Mouse (Mus musculus): ENCODE measurements at regions not wholly inside any gene's neighbourhood (a gene's known extent, or its start where the extent isn't known, plus 50 kb on each side); places are given as distances from the start of the nearest gene placed in this dataset.
"Not testable (repeated sequence)": the region's sequence is repeated elsewhere in the genome, so short reads cannot be mapped to it uniquely, and the experiment has no call there.

DNA sequence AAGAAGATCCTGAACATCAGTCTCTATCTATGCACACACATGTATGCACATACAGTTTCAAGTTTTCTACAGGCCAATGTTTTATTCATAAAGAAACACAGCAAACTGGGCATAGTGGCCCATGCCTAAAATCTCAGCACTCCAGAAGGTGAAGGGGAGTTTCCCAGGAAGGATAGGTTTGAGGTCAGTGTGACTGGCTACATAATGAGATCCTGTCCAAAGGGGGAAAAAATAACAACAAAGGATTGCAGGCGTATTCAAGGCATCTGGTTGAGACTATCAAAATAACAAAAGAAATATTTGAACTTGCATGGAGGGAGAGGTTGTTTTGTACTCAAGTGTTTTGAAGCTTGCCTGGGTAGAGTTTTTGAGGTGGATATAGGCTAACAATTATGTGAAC, 80.0 kb upstream of the Cep85l start:
- 71% methylated on average over 1 of the region's 1 CpGs for WGBS

DNA sequence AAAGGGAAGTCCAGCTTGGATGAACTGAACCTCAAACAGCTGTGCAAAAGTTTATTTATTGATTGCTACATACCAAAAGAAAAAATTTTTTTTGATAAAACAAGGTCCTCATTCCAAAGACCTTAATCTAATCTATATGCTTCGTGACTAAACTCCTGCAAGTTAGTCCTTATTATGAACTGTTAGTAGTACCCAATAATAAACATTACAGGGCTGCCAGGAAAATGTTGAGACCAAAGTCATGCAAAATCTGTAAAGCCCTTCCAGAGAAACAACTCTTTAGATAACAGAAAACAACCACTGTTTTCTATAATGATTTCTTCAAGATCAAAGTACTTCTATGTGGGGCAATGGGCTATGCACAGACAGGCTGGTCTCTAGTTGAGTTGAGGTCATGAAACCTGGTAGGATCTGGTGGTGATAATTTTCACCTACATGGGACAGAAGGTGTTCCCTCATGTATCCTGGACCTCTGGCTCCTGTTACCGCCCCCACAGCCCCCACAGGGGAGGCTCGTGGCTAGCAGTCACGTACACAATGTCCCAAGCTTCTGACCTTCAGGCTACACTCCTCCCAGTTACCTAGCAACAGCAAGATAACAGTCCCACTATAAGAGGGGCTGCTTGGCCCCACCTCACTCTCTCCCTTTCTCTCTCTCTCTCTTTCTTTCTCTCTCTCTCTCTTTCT, 76.4 kb upstream of the Cep85l start:
- H3K4me2 ChIP-seq (replicated peaks) = no peak overlapping the region
- ATAC-seq (ENCODE audit: low FRiP score, low read depth) = no peak
- H3K27ac ChIP-seq (replicated peaks) = no peak overlapping the region
- no peak overlapping the region for H3K9ac ChIP-seq (replicated peaks)
- no peaks in the 10 kb centered on the region for H3K4me1 ChIP-seq
- no peak overlapping the region for H3K4me3 ChIP-seq
- no peaks in the 10 kb centered on the region for H3K9me3 ChIP-seq
- H3K27me3 ChIP-seq = no peaks in the 10 kb centered on the region
- 58% methylated on average over 4 of the region's 4 CpGs for WGBS
- H3K36me3 ChIP-seq = no peaks in the 10 kb centered on the region

More for the DNA sequence above, 80.0 kb upstream of the Cep85l start:
- H3K4me3 ChIP-seq; H3K9ac ChIP-seq (replicated peaks); H3K9me3 ChIP-seq; H3K4me2 ChIP-seq (replicated peaks); ATAC-seq (ENCODE audit: low FRiP score, low read depth); H3K36me3 ChIP-seq; H3K27ac ChIP-seq (replicated peaks); H3K27me3 ChIP-seq: not testable (repeated sequence)
- H3K4me1 ChIP-seq = peaks cover 12% of the 10 kb centered on the region

DNA sequence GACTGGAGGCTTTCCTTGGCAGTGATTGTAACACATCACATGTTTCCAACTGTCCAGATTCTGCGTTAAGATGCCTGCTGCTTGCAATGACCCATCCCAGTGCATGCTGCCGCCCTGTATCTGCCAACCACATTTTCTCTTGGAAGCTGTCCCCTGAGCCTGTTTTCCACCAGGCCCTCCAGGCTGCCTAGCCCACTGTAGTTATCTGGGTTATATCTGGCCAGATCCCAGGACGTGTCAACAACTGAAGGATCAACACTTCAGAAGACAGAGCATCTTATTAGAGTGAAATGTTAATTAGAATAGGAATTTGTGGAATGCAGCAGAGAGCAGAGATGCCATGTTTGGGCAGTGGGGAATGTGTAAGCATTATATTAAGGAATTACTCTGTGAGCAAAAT, 65.0 kb upstream of the Cep85l start:
- H3K27me3 ChIP-seq = no peaks in the 10 kb centered on the region
- H3K27ac ChIP-seq (replicated peaks) = no peak overlapping the region
- no peaks in the 10 kb centered on the region for H3K4me1 ChIP-seq
- no peaks in the 10 kb centered on the region for H3K9me3 ChIP-seq
- no peak overlapping the region for H3K4me2 ChIP-seq (replicated peaks)
- H3K4me3 ChIP-seq = no peak overlapping the region
- H3K36me3 ChIP-seq = no peaks in the 10 kb centered on the region
- no peak overlapping the region for H3K9ac ChIP-seq (replicated peaks)
- ATAC-seq (ENCODE audit: low FRiP score, low read depth) = no peak
- 52% methylated on average over 3 of the region's 3 CpGs for WGBS

DNA sequence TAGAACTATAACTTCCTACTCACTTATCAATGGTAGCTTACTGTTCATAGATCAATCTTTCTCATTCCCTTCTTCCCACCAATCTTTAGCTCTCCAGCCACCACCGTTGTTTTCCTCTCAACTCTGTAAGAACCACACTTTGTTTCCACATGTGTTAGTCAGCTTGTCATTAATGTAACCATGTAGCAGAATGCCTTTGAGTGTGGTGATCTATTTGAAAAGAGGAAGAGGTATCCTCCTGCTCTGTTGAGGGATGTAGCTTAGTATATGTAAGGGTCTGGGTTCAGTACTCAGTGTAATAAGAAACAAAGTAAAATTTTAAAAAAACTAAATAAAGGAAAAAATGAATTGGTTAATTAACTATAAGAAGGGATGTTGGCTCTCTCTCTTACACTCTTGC, 63.7 kb upstream of the Cep85l start:
- no peaks in the 10 kb centered on the region for H3K9me3 ChIP-seq
- H3K27me3 ChIP-seq = no peaks in the 10 kb centered on the region
- 98% methylated on average over 1 of the region's 1 CpGs for WGBS

DNA sequence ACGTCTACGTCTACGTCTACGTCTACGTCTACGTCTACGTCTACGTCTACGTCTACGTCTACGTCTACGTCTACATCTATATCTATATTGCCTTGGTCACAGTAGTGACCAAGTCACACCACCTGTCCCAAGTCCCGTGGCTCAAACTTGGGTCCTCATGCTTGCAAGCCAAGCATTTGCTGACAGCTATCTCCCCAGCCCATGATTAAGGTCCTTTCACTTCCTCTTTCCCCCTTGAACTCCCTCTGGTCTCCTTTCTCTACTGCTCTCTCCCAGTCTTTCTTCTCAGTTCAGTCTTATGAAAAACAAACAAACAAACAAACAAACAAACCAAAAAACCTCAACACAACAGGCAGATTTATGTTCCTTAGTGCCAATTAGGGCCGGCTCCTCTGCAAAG, 63.2 kb upstream of the Cep85l start:
- Histone ChIP-seq H3K9ac (replicated peaks) (no peak overlapping the region), H3K36me3 (no peaks in the 10 kb centered on the region), H3K4me1 (no peaks in the 10 kb centered on the region), H3K9me3 (no peaks in the 10 kb centered on the region), H3K4me3 (no peak overlapping the region), H3K4me2 (replicated peaks) (no peak overlapping the region), H3K27ac (replicated peaks) (no peak overlapping the region), H3K27me3 (no peaks in the 10 kb centered on the region)
- no peak for ATAC-seq (ENCODE audit: low FRiP score, low read depth)
- WGBS = 95% methylated on average over 14 of the region's 14 CpGs

More for the DNA sequence above, 63.7 kb upstream of the Cep85l start:
- no peak overlapping the region for H3K27ac ChIP-seq (replicated peaks)
- no peak overlapping the region for H3K4me3 ChIP-seq
- no peaks in the 10 kb centered on the region for H3K4me1 ChIP-seq
- ATAC-seq (ENCODE audit: low FRiP score, low read depth) = no peak
- no peaks in the 10 kb centered on the region for H3K36me3 ChIP-seq
- no peak overlapping the region for H3K4me2 ChIP-seq (replicated peaks)
- H3K9ac ChIP-seq (replicated peaks) = no peak overlapping the region

DNA sequence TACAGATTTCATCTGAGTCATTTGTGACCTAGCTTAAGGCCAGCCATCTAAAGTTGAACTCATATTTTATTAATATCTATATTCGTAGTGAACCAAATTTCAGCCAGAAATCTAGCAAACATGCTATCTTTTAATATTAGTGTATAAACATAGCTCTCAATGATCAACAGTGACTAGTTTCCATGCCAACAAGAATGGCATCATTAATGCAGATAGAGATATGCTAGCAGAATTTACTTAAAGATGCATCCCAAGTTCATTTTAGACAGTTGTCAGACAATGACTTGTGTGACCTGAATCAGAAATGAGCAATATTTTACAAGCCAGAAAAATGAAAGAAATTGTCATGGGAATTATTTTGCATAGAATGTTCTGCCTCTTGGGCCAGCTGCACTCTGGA, 60.5 kb upstream of the Cep85l start:
- no peak overlapping the region for H3K9ac ChIP-seq (replicated peaks)
- 88% methylated on average over 1 of the region's 1 CpGs for WGBS
- H3K27ac ChIP-seq (replicated peaks) = no peak overlapping the region
- no peaks in the 10 kb centered on the region for H3K36me3 ChIP-seq
- H3K4me2 ChIP-seq (replicated peaks) = no peak overlapping the region
- H3K9me3 ChIP-seq = no peaks in the 10 kb centered on the region
- H3K4me3 ChIP-seq = no peak overlapping the region
- no peak for ATAC-seq (ENCODE audit: low FRiP score, low read depth)
- peaks cover 4% of the 10 kb centered on the region; the same call in 1 of the 2 replicates for H3K4me1 ChIP-seq
- H3K27me3 ChIP-seq = no peaks in the 10 kb centered on the region

DNA sequence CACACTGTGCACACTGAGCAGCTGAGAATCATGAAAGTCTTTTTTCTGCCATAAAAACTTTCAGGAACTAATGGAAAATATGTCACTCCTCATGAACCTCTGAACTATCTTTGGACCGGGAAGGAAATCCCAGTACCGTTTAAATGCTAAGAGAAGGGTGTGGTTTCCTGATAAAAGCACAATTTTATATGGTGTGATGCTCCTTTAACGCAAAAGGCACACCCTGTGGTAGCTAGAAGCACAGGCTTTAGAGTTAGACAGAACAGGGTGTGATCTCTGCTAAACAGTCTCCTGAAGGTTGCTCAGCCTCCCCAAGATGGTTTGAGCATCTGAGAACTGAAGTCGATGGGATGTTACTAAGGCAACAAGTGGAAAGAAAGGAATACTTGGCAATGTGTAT, 58.6 kb upstream of the Cep85l start:
- Histone ChIP-seq H3K9ac (replicated peaks) (no peak overlapping the region), H3K27ac (replicated peaks) (no peak overlapping the region), H3K9me3 (no peaks in the 10 kb centered on the region), H3K27me3 (no peaks in the 10 kb centered on the region), H3K4me2 (replicated peaks) (no peak overlapping the region), H3K4me3 (no peak overlapping the region), H3K36me3 (no peaks in the 10 kb centered on the region), H3K4me1 (peaks cover 9% of the 10 kb centered on the region; the same call in 1 of the 2 replicates)
- WGBS = 87% methylated on average over 4 of the region's 4 CpGs
- ATAC-seq (ENCODE audit: low FRiP score, low read depth) = no peak

DNA sequence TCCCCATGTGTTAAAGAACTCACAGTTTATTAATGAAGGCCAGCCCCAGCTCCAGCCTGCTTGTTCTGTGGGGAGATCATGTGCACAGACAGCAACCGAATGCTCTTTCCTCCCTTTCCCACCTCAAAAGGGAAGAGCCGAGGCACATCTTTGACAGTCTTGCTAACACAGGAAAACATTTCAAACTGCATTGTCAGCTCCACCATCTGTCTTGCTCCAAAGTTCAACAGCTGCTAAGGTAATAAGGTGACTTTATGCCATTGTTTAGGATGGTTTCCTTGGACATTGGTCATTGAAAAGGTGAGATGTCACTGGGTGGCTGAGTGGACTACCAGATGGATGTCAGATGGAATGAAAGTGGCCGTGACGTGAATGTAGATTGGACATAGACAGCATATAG, 58.0 kb upstream of the Cep85l start:
- no peak for ATAC-seq (ENCODE audit: low FRiP score, low read depth)
- peaks cover 9% of the 10 kb centered on the region; the same call in 1 of the 2 replicates for H3K4me1 ChIP-seq
- H3K4me3 ChIP-seq = no peak overlapping the region
- no peak overlapping the region for H3K9ac ChIP-seq (replicated peaks)
- WGBS = 85% methylated on average over 4 of the region's 4 CpGs
- no peak overlapping the region for H3K27ac ChIP-seq (replicated peaks)
- no peaks in the 10 kb centered on the region for H3K27me3 ChIP-seq
- H3K36me3 ChIP-seq = no peaks in the 10 kb centered on the region
- H3K9me3 ChIP-seq = no peaks in the 10 kb centered on the region
- no peak overlapping the region for H3K4me2 ChIP-seq (replicated peaks)

DNA sequence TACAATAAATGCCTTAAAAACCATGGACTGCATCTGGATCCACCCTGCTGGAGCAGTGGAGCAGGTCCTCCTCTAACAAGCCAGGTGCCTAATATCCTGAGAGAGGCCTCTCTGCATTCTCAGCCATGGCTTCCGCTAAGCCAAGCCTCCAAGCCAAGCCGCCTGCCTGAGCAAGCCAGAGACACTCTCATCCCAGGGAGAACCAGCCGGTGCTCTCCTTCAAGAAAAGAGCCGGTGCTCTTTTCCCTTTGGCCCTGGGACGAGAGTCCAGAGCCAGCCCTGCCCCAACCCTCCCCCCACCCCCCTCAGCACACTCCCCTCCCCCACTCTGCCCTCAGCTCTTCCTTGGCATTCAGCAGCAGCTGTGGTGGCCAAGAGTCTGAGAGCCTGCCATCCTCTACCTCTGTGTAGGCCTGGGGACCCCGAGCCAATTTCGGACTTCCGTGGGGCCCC, 56.3 kb upstream of the Cep85l start:
- no peaks in the 10 kb centered on the region for H3K27me3 ChIP-seq
- H3K27ac ChIP-seq (replicated peaks) = no peak overlapping the region
- H3K4me2 ChIP-seq (replicated peaks) = no peak overlapping the region
- peaks cover 9% of the 10 kb centered on the region; the same call in 1 of the 2 replicates for H3K4me1 ChIP-seq
- WGBS = 73% methylated on average over 8 of the region's 8 CpGs
- H3K9me3 ChIP-seq = no peaks in the 10 kb centered on the region
- no peak overlapping the region for H3K4me3 ChIP-seq
- H3K36me3 ChIP-seq = no peaks in the 10 kb centered on the region
- peak; percentile 45; the same call in 1 of the 2 replicates for ATAC-seq (ENCODE audit: low FRiP score, low read depth)
- H3K9ac ChIP-seq (replicated peaks) = no peak overlapping the region

DNA sequence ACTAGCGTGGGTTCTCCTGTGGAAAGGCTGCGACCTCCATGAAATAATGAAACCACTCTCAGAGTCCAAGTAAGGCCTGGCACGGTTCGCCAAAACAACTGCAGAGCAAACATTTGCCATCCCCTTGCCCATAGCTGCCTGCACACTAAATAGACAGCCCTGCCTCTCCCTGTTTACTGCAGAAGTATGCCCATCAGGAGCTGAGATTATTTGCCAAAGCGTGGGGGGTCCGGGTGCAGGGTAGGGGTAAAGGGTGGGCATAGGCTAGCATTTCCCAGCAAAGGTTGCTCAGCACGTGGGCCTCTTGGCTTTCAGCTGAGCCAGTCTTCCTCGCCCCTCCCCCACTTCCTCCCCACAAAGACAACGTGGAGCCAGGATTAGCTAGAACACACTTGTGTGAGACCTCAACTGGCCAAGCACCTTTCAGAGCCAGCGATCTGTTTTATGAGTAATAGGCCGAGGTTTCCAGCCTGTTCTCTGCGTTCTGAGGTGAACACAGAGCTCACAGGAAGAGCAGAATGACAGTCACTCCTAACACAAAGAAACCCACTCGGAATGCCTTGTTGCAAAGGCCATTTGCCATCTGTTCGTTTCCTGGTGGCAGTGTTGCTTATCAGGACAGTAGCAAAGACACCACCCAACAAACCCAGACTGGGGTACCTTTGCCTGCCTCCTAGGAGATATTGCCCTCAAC, 55.6 kb upstream of the Cep85l start:
- no peaks in the 10 kb centered on the region for H3K9me3 ChIP-seq
- peaks cover 9% of the 10 kb centered on the region; the same call in 1 of the 2 replicates for H3K4me1 ChIP-seq
- no peak overlapping the region for H3K9ac ChIP-seq (replicated peaks)
- H3K27me3 ChIP-seq = no peaks in the 10 kb centered on the region
- no peak overlapping the region for H3K4me3 ChIP-seq
- WGBS = 63% methylated on average over 14 of the region's 14 CpGs
- H3K4me2 ChIP-seq (replicated peaks) = no peak overlapping the region
- H3K36me3 ChIP-seq = no peaks in the 10 kb centered on the region
- no peak overlapping the region for H3K27ac ChIP-seq (replicated peaks)
- peak; percentile 51 for ATAC-seq (ENCODE audit: low FRiP score, low read depth)

DNA sequence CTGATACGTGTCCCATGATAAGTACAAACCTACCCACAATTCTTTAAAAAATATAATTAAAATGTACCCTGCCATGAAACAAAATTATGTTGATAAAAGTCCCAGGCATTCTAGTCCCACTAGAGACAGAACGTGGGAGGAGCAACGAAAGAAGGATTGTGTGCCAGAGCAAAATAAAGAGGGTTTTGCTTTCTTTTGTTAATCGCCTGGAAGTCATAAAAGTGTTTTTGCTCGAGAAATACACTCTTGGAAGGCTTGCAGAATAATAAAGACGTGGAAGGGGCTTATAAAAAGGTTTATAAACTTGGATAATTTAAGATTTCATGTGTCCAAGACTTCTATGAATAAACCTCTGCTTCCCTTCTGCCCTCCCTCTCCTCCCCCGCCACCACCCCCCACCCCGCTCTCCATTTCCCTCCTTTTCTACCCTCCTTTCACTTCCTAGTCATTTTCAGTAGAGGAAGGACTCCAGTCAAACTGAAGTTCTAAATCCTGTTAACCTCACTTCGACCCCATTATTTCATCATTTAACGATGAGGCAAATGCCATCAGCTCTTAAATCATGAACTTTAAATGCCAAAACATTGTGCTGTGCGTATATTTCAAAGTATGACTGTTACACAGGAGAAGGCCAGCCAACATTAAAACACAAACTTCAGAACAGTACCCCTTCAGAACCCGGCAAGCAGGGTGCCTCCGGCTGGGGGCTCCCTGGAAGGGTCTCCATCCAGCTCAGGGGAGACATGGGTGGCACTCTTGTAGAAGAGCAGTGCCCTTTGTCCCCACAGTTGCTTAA, 54.8 kb upstream of the Cep85l start:
- H3K9ac ChIP-seq (replicated peaks) = no peak overlapping the region
- no peaks in the 10 kb centered on the region for H3K9me3 ChIP-seq
- H3K4me2 ChIP-seq (replicated peaks) = no peak overlapping the region
- no peak for ATAC-seq (ENCODE audit: low FRiP score, low read depth)
- H3K27me3 ChIP-seq = no peaks in the 10 kb centered on the region
- whole genome bisulfite sequencing = 75% methylated on average over 13 of the region's 13 CpGs
- H3K4me1 ChIP-seq = peaks cover 14% of the 10 kb centered on the region; the same call in 1 of the 2 replicates
- no peak overlapping the region for H3K27ac ChIP-seq (replicated peaks)
- H3K4me3 ChIP-seq = no peak overlapping the region
- no peaks in the 10 kb centered on the region for H3K36me3 ChIP-seq

DNA sequence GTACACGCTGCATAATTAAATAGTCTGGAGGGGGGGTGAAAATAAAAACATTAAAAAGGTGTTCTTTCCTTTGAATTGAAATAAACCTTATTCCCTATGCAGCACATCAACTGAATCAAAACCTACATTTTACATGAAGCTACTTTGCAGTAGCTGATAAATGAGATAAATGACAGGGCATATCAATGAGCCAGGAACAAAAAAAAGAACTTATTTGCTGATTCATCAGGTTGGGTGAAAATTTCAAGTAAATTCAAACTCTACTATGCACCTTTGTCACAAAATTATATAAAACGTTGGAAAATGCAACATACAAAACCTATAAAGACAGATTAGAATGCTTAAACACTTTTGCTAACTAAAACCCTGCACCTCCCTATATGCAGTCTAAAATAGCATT, 53.0 kb upstream of the Cep85l start:
- H3K4me2 ChIP-seq (replicated peaks) = no peak overlapping the region
- H3K9me3 ChIP-seq = no peaks in the 10 kb centered on the region
- no peaks in the 10 kb centered on the region for H3K27me3 ChIP-seq
- no peak overlapping the region for H3K9ac ChIP-seq (replicated peaks)
- H3K4me3 ChIP-seq = no peak overlapping the region
- WGBS = 84% methylated on average over 2 of the region's 2 CpGs
- H3K36me3 ChIP-seq = no peaks in the 10 kb centered on the region
- ATAC-seq (ENCODE audit: low FRiP score, low read depth) = no peak
- no peak overlapping the region for H3K27ac ChIP-seq (replicated peaks)
- H3K4me1 ChIP-seq = peaks cover 17% of the 10 kb centered on the region; the same call in 1 of the 2 replicates

Measured in midbrain, embryonic 12.5 days (tissue).